ENCODE assay signal across 8 mouse cellular contexts in genomic region chr11:75650311-75650710, GRCm38 (mm10). TPM values are rescaled to one million over a fixed set of nuclear protein-coding genes. Genes with fewer than 3 reads are reported as not detected.
DNase-seq lines count a peak whose midpoint lies in the region; ATAC-seq and TF ChIP-seq lines count a peak whose summit lies in the region.

TSS of gene Myo1c (plus strand) at chr11:75650504.

- peak within 1 kb of the TSS; percentile 89 for H3K4me2 ChIP-seq in lung, embryonic 14.5 days
- H3K4me2 ChIP-seq in liver, embryonic 13.5 days = peak within 1 kb of the TSS; percentile 98
- H3K4me2 ChIP-seq in stomach, embryonic 16.5 days (ENCODE audit: low read depth, low read length) = peak within 1 kb of the TSS; percentile 84

- TF ChIP-seq CTCF in lung, embryonic 14.5 days (IDR thresholded peaks at IDR 0.05; ENCODE audit: low read depth) = no peak
- no peak for TF ChIP-seq CTCF in kidney, adult 2 months (conservative IDR thresholded peaks at IDR 0.05; ENCODE audit: insufficient read depth, insufficient read length, low read depth, low read length)

- H3K4me1 ChIP-seq in lung, embryonic 14.5 days (ENCODE audit: insufficient read depth) = peaks cover 29% of the 10 kb centered on the region
- H3K4me1 ChIP-seq in kidney, adult 2 months (ENCODE audit: control insufficient read depth, insufficient read depth, low read length) = peaks cover 29% of the 10 kb centered on the region
- peaks cover 67% of the 10 kb centered on the region for H3K4me1 ChIP-seq in liver, embryonic 13.5 days (replicated peaks)
- peaks cover 41% of the 10 kb centered on the region for H3K4me1 ChIP-seq in stomach, embryonic 16.5 days (ENCODE audit: control insufficient read depth, insufficient read depth, low read length)

- peak within 1 kb of the TSS; percentile 88 for H3K9ac ChIP-seq in lung, embryonic 14.5 days
- H3K9ac ChIP-seq in liver, embryonic 13.5 days = peak within 1 kb of the TSS; percentile 90
- peak within 1 kb of the TSS; percentile 92 for H3K9ac ChIP-seq in stomach, embryonic 16.5 days (ENCODE audit: low read length)

- TF ChIP-seq POLR2A in kidney, adult 2 months (IDR thresholded peaks at IDR 0.05; ENCODE audit: low read depth, low read length) = peak; percentile 60

- 71% methylated on average over 7 of the region's 7 CpGs for WGBS in lung, embryonic 14.5 days
- 57% methylated on average over 7 of the region's 7 CpGs for WGBS in kidney, adult 2 months
- 67% methylated on average over 7 of the region's 7 CpGs for WGBS in liver, embryonic 13.5 days (ENCODE audit: insufficient replicate concordance)
- WGBS in stomach, embryonic 16.5 days = 75% methylated on average over 7 of the region's 7 CpGs

- H3K9me3 ChIP-seq in lung, embryonic 14.5 days (ENCODE audit: low read depth, low read length) = no peaks in the 10 kb centered on the region
- H3K9me3 ChIP-seq in liver, embryonic 13.5 days (replicated peaks) = no peaks in the 10 kb centered on the region
- H3K9me3 ChIP-seq in stomach, embryonic 16.5 days (replicated peaks; ENCODE audit: control insufficient read depth, low read length) = no peaks in the 10 kb centered on the region

- H3K27ac ChIP-seq in lung, embryonic 14.5 days (ENCODE audit: low read depth) = peak within 1 kb of the TSS; percentile 91
- H3K27ac ChIP-seq in kidney, adult 2 months (ENCODE audit: insufficient read depth, low read depth, low read length) = peak within 1 kb of the TSS; percentile 98
- H3K27ac ChIP-seq in liver, embryonic 13.5 days = peak within 1 kb of the TSS; percentile 92
- peak within 1 kb of the TSS; percentile 97 for H3K27ac ChIP-seq in stomach, embryonic 16.5 days (ENCODE audit: low read length)

- ATAC-seq in lung, embryonic 14.5 days (ENCODE audit: insufficient read depth) = no peak
- ATAC-seq in common myeloid progenitor, adult 5-6 weeks (replicated peaks; ENCODE audit: low read depth, poor library complexity, severe bottlenecking) = no peak
- ATAC-seq in liver, embryonic 13.5 days (ENCODE audit: low read depth) = no peak
- no peak for ATAC-seq in stomach, embryonic 16.5 days (ENCODE audit: insufficient read depth, low FRiP score)

- no peaks in the 10 kb centered on the region for H3K36me3 ChIP-seq in lung, embryonic 14.5 days (ENCODE audit: insufficient read depth)
- H3K36me3 ChIP-seq in kidney, adult 2 months (ENCODE audit: control insufficient read depth, insufficient read depth, low read length) = no peaks in the 10 kb centered on the region
- peaks cover 8% of the 10 kb centered on the region; the same call in 1 of the 2 replicates for H3K36me3 ChIP-seq in liver, embryonic 13.5 days
- H3K36me3 ChIP-seq in stomach, embryonic 16.5 days (ENCODE audit: control insufficient read depth, insufficient read depth, low read length) = no peaks in the 10 kb centered on the region

- 0 out of 2 replicates have a peak, but pooled peaks cover 3% of the 10 kb centered on the region for H3K27me3 ChIP-seq in lung, embryonic 14.5 days (ENCODE audit: insufficient read depth, low read length)
- H3K27me3 ChIP-seq in kidney, adult 2 months (replicated peaks; ENCODE audit: control insufficient read depth, insufficient read depth, low read length) = no peaks in the 10 kb centered on the region
- H3K27me3 ChIP-seq in liver, embryonic 13.5 days = no peaks in the 10 kb centered on the region
- H3K27me3 ChIP-seq in stomach, embryonic 16.5 days (ENCODE audit: control insufficient read depth, insufficient read depth, low read length) = no peaks in the 10 kb centered on the region

- peak within 1 kb of the TSS; percentile 74 for H3K4me3 ChIP-seq in lung, embryonic 14.5 days (ENCODE audit: low read depth, low read length)
- peak within 1 kb of the TSS; percentile 90 for H3K4me3 ChIP-seq in kidney, adult 2 months (ENCODE audit: insufficient read depth, low read depth, low read length)
- H3K4me3 ChIP-seq in liver, embryonic 13.5 days (replicated peaks) = peak within 1 kb of the TSS; percentile 81
- peak within 1 kb of the TSS; percentile 80 for H3K4me3 ChIP-seq in stomach, embryonic 16.5 days (replicated peaks; ENCODE audit: low read length)

- peak; percentile 11 for DNase-seq in lung, embryonic 14.5 days
- no peak for DNase-seq in lung, postnatal 14 days
- peak; percentile 81 for DNase-seq in heart, adult 8-10 months (ENCODE audit: low spot score)
- peak; percentile 82 for DNase-seq in kidney, adult 2 months
- no peak for DNase-seq in liver, embryonic 13.5 days
- DNase-seq in cerebellum, adult 9-10 months = no peak

RNA-seq across cellular contexts. Expression of gene Myo1c, which starts in this region (rescaled TPM):
- polyA plus RNA-seq in lung, embryonic 14.5 days (2014; fragmentation: Nextera tagmentation; extraction: Ambion mirVana) = 52.3 and 56.5 TPM in 2 replicates
- total RNA-seq in common myeloid progenitor, adult 5-6 weeks (2017) = 19.5 and 22.3 TPM in 2 replicates
- total RNA-seq in heart, adult 8-10 months (2022) = 10 to 100 TPM; 84.0 to 98.9 (median 92.7) TPM
- 88.9 and 99.7 TPM in 2 replicates for polyA plus RNA-seq in kidney, adult 2 months (2012; rRNA removed)
- 18.3 and 23.0 TPM in 2 replicates for polyA plus RNA-seq in liver, embryonic 13.5 days (2015; fragmentation: Nextera tagmentation; extraction: Ambion mirVana)
- polyA plus RNA-seq in stomach, embryonic 16.5 days (2015; fragmentation: Nextera tagmentation; extraction: Ambion mirVana) = 70.5 and 74.3 TPM in 2 replicates

Comparison
In these comparisons a context has a peak if more than half of its experiments do, and no peak if none do; other contexts are left out.
1. DNase-seq: peak in lung, embryonic 14.5 days (single experiment), heart, adult 8-10 months (single experiment) and kidney, adult 2 months (single experiment); none in lung, postnatal 14 days (single experiment), liver, embryonic 13.5 days (single experiment) and cerebellum, adult 9-10 months (single experiment).
2. Peak in every context shown above with its lines, with median percentiles within 50 percentile points of each other: H3K27ac ChIP-seq, H3K4me2 ChIP-seq, H3K4me3 ChIP-seq and H3K9ac ChIP-seq.